Mouse (Mus musculus): ENCODE data around the gene Camkk2. TPM values are rescaled to one million over a fixed set of nuclear protein-coding genes. Genes with fewer than 3 reads are reported as not detected.

The Camkk2 gene
- polyA plus RNA-seq, 1 experiment, result not detected

- no peak overlapping the region for H3K4me3 ChIP-seq (ENCODE audit: insufficient read depth, low read depth, low read length)
- H3K4me1 ChIP-seq (ENCODE audit: control insufficient read depth, insufficient read depth, low read length), result peaks cover 4% of the 10 kb centered on the region; the same call in 1 of the 2 replicates
- no peak overlapping the region for H3K27ac ChIP-seq (ENCODE audit: insufficient read depth, low read depth, low read length)
- 94% methylated on average over 2 of the region's 2 CpGs for WGBS
- TF ChIP-seq CTCF (IDR thresholded peaks at IDR 0.05; ENCODE audit: insufficient read depth, low read depth, low read length) (no peak), POLR2A (IDR thresholded peaks at IDR 0.05; ENCODE audit: insufficient read depth, low read depth, low read length) (no peak)
Observed at GRCm38 (mm10) chr5:122788696-122789095, 9.5 kb upstream of the Camkk2 start.

DNA sequence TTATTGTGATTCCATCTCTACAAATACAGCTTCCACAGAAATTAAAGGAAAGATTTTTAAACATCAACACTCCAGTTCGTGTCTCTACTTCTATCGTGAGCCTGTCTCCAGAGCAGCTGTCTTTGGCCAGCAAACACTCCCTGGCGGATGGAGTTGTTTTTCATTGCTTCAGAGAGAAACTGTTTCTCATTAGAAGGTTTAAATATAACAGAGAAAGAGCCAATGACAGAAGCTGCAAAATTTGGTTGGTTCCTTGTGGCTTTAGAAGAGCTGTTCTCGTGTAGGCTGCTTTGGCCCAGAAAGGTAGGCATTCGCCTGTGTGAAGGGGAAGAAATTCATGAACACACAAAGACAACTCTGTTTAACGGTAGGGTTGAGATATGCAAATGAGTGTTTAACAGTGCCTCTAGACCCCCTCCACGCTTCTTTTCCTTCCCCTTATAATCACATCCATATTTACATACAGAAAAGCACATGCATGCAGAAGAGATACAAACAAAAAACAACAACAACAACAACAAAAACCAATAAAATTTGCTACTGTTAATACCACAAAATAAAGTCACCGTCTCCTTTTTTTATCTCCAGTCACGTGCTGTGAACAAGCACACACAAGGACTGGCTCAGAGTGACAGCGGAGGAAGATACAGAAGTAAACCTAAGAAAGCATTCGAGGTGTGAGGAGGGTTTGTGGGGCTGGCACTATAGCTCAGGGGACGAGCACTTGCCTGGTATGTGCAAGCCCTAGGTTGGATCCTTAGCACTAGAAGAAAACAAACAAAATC is 7.0 kb upstream of the Camkk2 start:
- no peak overlapping the region for H3K27ac ChIP-seq (ENCODE audit: insufficient read depth, low read depth, low read length)

DNA sequence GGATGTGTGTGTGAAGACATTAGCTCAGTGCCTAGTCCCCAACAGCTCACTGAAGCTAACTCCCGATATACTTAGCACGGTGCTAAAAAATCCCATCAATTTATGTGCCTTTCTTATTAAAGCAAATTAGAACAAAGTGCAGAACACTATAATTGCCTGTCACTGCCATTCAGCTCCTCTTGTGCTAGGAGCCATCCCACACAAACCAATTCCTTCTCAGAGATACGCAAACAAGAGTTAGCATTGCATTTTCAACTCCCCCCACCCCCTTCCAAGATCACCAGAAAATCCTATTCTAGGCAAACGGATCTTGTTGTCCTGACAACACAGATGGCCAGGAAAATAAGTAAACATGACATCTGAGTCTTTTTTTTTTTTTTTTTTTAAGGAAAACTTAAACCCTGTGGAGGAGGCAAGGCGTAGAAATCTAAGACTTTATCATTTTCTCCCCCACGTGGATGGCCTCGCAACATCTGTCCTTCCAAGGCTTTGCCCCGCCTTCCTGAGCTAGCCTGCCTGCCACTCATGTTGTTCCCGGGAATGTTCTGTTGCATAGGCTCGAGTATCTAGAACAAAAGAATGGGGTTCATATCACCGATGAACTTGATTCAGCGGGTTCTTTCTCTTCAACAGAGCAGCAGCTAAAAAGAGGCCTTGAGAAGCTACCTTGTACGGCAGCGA is 4.7 kb upstream of the Camkk2 start:
- Histone ChIP-seq H3K4me1 (ENCODE audit: control insufficient read depth, insufficient read depth, low read length) (peaks cover 11% of the 10 kb centered on the region), H3K4me3 (ENCODE audit: insufficient read depth, low read depth, low read length) (no peak overlapping the region), H3K27ac (ENCODE audit: insufficient read depth, low read depth, low read length) (no peak overlapping the region; the same call in none of the 2 replicates)
- 33% methylated on average over 14 of the region's 14 CpGs for WGBS
- TF ChIP-seq POLR2A (IDR thresholded peaks at IDR 0.05; ENCODE audit: insufficient read depth, low read depth, low read length), result no peak
- no peak for TF ChIP-seq CTCF (IDR thresholded peaks at IDR 0.05; ENCODE audit: insufficient read depth, low read depth, low read length)

More for the DNA sequence above, 7.0 kb upstream of the Camkk2 start:
- Histone ChIP-seq H3K4me3 (ENCODE audit: insufficient read depth, low read depth, low read length) (no peak overlapping the region), H3K4me1 (ENCODE audit: control insufficient read depth, insufficient read depth, low read length) (peaks cover 6% of the 10 kb centered on the region; the same call in 1 of the 2 replicates)
- TF ChIP-seq CTCF (IDR thresholded peaks at IDR 0.05; ENCODE audit: insufficient read depth, low read depth, low read length) (no peak), POLR2A (IDR thresholded peaks at IDR 0.05; ENCODE audit: insufficient read depth, low read depth, low read length) (no peak)
- 29% methylated on average over 12 of the region's 12 CpGs for whole genome bisulfite sequencing

DNA sequence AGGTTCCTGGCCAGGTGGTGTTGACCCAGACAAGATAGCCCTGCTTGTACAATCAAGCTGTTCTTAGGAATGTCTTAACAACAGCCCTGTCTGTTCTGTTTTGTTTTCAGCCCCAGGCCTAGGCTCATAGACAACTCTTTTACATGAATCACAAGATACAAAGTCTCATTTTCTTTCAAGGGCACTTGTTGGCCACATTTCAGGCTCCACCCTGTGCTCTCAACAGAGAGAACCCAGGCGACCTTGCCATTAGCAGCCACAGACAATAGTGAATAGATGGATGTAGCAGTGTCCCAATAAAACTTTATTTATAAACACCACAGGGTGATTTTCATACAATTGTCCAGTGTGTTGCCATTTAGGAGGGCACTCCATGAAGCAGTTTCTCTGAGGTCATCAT is 2.9 kb upstream of the Camkk2 start:
- Histone ChIP-seq H3K27ac (ENCODE audit: insufficient read depth, low read depth, low read length) (no peak overlapping the region), H3K4me1 (ENCODE audit: control insufficient read depth, insufficient read depth, low read length) (peaks cover 20% of the 10 kb centered on the region), H3K4me3 (ENCODE audit: insufficient read depth, low read depth, low read length) (no peak overlapping the region)
- no peak for TF ChIP-seq POLR2A (IDR thresholded peaks at IDR 0.05; ENCODE audit: insufficient read depth, low read depth, low read length)
- no peak for TF ChIP-seq CTCF (IDR thresholded peaks at IDR 0.05; ENCODE audit: insufficient read depth, low read depth, low read length)
- WGBS, result 75% methylated on average over 1 of the region's 1 CpGs

DNA sequence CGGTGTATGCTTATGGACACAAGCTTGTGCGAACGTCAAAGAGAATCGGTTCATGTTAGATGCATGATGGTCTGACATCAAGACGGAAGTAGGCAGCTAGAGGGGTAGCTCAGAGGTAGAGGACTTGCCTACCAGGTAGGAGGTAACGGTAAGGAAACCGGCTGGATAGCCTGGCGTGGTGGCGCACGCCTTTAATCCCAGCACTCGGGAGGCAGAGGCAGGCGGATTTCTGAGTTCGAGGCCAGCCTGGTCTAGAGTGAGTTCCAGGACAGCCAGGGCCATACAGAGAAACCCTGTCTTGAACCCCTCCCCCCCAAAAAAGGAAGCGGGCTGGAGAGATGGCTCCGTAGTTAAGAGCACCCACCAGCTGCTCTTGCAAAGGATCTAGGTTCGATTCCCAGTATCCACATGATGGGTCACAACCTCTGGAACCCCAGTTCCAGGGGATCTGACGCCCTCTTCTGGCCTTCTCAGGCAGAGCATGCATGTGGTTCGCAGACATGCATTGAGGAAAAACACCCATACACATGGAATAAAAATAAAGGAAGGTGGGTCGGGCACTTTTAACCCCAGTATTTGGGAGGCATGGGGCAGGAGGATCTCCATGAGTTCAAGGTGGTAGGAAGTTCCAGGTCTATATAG is 1.7 kb upstream of the Camkk2 start:
- WGBS, result 92% methylated on average over 19 of the region's 19 CpGs
- TF ChIP-seq POLR2A (IDR thresholded peaks at IDR 0.05; ENCODE audit: insufficient read depth, low read depth, low read length) (no peak), CTCF (IDR thresholded peaks at IDR 0.05; ENCODE audit: insufficient read depth, low read depth, low read length) (no peak)
- H3K4me3 ChIP-seq (ENCODE audit: insufficient read depth, low read depth, low read length), result no peak overlapping the region
- peaks cover 24% of the 10 kb centered on the region for H3K4me1 ChIP-seq (ENCODE audit: control insufficient read depth, insufficient read depth, low read length)
- H3K27ac ChIP-seq (ENCODE audit: insufficient read depth, low read depth, low read length), result no peak overlapping the region

DNA sequence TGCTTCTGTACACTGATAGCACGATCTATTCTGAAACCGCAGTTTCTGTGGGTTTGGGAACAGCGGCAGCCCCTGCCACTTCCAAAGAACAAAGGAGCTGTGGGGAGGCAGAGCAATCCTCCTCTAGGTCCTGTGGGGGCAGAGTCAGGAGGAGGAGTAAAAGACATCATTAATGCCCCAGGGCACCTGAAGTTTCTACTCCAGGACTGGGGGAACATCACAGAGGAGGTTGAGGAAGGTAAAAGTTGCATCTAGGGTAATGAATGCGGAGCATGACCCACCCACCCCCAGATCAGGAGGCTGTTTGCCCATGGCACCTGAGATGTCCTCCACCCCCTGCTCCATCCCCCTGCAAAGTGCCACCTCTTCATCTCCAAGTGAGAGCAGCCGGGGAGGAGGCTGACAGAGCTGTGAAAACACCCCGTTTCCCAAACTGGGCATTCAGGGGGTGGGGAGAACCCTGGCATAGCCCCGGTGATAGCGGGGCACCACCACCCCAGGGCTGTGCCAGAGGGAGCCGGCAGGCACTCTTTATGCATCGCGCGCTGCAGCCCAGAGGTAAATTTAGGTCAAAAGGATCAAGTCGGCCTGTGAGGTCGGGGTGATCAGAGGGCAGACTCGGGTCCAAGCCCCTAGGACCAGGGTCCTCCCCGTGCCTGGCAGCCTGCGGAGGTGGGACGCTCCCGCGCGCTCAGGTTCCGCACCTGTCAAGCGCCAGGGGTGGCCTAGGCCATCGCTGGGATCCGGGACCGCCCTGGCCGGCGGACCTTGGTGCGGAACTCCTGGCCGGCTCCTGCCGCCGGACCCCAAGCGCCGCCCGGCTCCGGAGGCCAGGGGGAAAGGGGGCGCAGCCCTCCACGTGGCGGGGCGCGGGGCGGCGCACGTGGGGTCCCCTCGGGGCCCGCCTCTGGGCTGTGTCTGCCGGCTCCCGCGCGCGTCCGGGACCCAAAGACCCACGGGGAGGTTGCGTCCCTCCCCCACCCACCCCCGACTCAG is 680 bp downstream of the Camkk2 start:
- WGBS, result 3% methylated on average over 49 of the region's 55 CpGs
- no peak for TF ChIP-seq CTCF (IDR thresholded peaks at IDR 0.05; ENCODE audit: insufficient read depth, low read depth, low read length)
- TF ChIP-seq POLR2A (IDR thresholded peaks at IDR 0.05; ENCODE audit: insufficient read depth, low read depth, low read length), result no peak

DNA sequence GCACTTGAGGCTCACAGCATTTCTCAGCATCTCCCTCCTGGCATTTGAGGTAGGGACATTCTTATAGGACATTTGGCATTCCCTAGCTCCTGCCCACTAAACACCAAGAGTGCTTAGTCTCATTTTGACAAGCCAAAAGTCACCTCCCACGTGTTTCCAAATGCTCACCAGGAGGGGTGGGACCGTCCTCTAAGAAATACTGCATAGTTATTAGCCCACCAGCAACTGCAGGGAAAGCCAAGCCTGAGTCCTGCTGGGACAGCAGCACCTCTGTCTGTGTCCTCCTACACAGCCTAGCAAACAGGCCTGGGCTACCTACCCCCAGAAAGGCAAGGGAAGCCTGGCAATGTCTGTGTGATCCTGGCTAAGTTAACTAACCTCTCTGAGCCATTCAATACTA is 1.9 kb downstream of the Camkk2 start:
- no peak overlapping the region; the same call in 1 of the 2 replicates for H3K27ac ChIP-seq (ENCODE audit: insufficient read depth, low read depth, low read length)
- peaks cover 41% of the 10 kb centered on the region for H3K4me1 ChIP-seq (ENCODE audit: control insufficient read depth, insufficient read depth, low read length)
- no peak overlapping the region for H3K4me3 ChIP-seq (ENCODE audit: insufficient read depth, low read depth, low read length)
- 38% methylated on average over 2 of the region's 2 CpGs for WGBS
- TF ChIP-seq POLR2A (IDR thresholded peaks at IDR 0.05; ENCODE audit: insufficient read depth, low read depth, low read length), result no peak
- TF ChIP-seq CTCF (IDR thresholded peaks at IDR 0.05; ENCODE audit: insufficient read depth, low read depth, low read length), result no peak

More for the DNA sequence above, 680 bp downstream of the Camkk2 start:
- Histone ChIP-seq H3K4me1 (ENCODE audit: control insufficient read depth, insufficient read depth, low read length) (peaks cover 38% of the 10 kb centered on the region), H3K4me3 (ENCODE audit: insufficient read depth, low read depth, low read length) (peak overlapping the region; percentile 49), H3K27ac (ENCODE audit: insufficient read depth, low read depth, low read length) (0 out of 2 replicates have a peak overlapping the region, but pooled peaks have one; percentile 3)

All from olfactory bulb, adult 2 months (tissue).